Mouse (Mus musculus) adipocyte (in vitro differentiated cells): ENCODE results near the gene Tubb2a.
"Not testable (repeated sequence)": the region's sequence is repeated elsewhere in the genome, so short reads cannot be mapped to it uniquely, and the experiment has no call there.

Experiments
- DNase-seq: peaks from one replicate; pipeline ENCODE4 v3.0.0-alpha.2; 2016; ENCODE audit warnings: low spot score

Gene Tubb2a

DNA sequence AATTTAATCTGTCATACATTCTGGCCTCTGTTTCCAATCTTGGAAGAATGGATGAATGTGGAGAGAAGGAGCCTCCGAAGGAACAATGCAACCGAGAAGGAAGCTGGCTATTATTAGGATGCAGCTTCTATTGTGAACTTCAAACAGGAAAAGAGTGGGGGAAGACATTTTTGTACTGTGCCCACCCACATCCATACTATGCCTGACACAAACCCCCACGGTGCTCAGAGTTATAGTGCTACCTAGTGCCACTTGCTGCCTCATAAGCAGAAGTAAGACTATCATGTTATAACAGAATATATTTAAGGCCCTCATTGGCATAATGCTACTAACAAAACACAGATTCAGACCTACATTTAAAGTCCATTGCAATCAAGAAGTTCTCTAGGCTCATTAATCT lies 11.6 kb upstream of the Tubb2a start:
- DNase-seq: no peak

- DNase-seq: no peak
Measured at GRCm38 (mm10) chr13:34088871-34089288, 11.1 kb upstream of the Tubb2a start.

DNA sequence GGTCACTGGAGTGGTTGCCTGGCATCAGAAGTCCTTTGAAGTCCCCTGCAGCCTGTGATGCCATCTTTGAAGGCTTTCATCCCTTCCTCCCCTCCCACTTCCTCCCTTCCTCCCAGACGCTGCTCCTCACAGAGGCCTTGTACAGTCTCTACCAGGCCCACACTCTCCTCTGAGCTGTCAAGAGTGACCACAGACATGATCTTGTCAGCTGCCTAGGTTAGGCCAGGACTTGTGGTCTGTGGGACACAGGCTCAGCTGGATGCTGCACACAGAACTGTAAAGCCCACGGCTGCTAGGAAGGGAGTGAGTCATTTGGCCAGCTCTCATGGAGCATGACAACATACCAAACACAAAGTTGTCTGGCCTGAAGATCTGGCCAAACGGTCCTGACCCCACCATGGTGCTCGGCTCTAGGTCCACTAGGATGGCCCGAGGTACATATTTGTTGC lies 10.4 kb upstream of the Tubb2a start:
- not testable (repeated sequence) for DNase-seq

DNA sequence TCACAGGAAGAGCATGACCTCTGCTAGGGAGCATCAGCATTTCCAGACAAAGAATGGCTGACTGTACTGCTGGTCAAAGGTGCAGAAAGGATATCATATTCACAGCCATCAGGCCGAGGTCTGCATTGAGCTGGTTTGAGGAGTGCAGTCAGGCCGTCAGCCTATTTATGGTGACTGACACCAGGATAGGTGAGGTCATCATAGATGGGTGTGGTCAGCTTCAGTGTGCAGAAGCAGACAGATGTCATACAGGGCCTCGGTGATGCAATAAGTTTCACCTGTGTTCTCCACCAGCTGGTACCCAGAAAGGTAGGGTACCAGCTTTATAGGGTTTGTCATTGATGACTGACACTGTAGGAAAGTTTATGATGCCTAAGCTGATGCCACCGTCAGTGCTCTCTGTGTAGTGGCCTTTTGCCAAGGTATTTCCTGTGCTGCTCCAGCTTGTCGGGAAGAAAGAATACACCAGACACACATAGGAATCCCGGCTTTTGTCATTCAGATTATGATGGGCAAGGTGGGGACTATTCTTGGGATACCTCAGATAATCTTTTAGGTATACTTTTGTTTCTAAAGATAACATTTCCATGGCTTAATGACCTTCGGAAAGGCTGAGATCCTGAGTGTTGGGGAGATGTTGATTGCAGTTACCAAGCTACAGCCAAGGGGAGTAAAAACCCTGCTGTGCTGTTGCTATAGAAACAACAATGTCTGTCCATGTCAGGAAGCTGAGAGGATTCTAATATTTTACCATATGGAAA lies 9.4 kb upstream of the Tubb2a start:
- no peak for DNase-seq

DNA sequence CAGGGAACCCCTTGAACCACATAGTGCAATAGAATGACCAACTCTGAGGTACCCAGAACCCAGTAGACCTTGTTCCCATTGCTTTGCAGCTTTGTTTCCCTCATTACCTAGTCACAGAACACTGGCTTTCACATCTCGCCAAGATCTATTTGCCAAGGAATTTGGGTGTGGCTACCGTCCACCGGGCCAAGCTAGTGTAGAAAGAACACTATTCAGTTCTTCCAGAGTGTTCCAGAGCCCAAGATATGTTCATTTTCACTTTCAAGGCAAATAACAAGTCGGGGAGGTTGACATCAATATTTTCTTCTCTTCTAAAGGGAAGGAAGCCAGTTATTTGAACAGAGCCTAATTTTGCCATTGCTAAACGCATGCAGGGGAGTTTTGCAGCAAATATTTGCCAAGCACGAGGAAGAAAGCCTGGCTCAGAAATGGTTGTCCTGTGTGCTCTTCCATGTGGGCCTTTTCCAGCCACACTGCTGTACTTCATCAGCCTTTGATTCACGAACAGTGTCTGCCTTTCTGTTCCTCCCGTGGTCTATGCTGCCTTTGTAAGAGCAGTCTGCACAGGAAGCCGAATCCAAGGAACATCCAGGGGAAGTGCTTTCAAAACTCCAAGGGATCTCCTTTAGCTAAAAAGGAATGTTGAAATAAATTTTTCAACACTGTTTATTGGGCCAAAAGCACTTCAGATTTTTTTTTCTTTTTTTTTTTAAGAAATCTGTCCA lies 6.4 kb upstream of the Tubb2a start:
- DNase-seq: peak; percentile 63

- no peak for DNase-seq
Measured at GRCm38 (mm10) chr13:34081926-34082325, 4.1 kb upstream of the Tubb2a start.

GRCm38 (mm10) chr13:34079801-34080200 lies 2.0 kb upstream of the Tubb2a start:
- peak; percentile 40 for DNase-seq

DNA sequence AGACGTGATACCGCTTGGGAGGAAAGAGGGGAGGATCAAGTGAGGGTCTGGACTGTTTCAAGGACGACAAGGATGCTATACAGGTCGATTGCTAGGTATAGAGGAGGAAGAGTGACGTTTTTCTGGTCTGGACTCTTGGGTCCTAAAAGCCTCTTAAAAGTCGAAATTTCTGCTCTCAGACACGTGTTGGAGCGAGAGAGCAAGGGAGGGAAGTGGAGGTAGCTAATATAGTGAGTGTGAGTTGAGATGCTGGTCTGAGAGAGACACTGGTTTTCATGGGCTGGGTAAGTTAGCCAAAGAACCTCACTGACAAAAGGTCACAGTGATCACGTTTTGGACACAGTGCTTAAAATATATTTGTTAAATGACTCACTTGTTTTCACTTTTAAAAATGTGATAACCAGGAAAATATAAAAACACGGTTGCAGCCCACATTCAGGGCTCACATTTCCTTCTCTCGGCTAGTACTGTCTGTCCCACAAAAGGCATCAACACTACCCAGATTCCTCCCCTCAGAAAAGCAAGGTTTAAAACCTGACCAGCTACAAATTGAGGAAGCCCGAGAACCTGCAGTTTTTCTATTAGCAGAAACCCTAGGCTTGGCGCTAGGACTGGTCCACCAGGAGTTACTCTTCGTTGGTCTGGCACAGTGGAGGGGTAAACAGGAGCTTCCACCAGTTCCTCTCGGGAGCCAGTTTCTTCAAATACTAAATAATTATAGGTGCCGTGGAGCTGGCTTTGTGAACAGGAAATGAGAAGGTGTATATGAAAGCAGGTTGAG lies 883 bp upstream of the Tubb2a start:
- DNase-seq: no peak

DNA sequence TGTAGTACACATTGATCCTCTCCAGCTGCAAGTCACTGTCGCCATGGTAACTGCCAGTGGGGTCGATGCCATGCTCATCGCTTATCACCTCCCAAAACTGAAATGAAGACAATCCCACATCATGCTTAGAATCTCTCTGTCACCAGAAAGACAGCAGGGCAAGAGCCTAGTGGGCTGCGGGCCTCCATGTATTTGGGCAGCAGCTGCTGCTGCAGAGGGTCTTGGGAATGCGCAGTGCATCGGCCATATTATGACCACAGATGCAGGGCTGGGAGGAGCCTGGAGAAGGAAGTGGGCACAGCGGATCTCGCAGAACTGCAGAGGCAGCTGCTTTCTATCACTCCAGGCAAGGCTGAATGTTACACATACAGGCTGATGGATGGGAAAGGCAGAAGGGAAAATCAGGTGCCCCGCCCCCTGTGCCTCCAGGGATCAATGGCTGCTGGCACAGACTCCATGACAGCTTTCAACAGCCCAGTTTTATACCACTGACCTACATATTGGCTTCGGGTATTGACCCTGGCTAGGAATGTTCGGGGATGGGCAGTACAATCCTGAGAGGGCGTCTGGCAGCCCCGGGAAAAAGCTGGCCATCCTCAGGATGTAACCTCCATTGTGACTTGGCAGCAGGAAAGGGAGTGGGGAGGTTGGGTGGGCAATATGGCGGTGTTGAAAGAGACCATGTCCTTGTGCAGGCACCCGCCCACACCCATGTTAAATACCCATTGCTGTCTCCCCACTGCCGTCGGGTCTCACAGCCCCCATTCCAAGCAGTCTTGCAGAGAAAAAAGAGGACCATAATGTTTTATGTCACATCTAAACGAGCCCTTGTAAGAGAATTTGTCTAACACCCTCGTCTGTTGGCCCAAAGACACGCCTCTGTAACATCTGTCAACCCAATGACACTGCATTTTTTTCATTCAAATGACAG lies 981 bp downstream of the Tubb2a start:
- DNase-seq: peak; percentile 22

GRCm38 (mm10) chr13:34075893-34076292 lies 1.9 kb downstream of the Tubb2a start:
- DNase-seq: not testable (repeated sequence)

DNA sequence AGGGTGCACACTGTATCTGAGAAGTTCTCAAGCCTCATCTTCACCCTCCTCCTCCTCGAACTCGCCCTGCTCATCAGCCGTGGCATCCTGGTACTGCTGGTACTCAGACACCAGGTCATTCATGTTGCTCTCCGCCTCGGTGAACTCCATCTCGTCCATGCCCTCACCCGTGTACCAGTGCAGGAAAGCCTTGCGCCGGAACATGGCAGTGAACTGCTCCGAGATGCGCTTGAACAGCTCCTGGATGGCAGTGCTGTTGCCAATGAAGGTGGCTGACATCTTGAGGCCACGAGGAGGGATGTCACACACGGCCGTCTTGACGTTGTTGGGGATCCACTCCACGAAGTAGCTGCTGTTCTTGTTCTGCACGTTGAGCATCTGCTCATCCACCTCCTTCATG lies 3.4 kb downstream of the Tubb2a start:
- not testable (repeated sequence) for DNase-seq

DNA sequence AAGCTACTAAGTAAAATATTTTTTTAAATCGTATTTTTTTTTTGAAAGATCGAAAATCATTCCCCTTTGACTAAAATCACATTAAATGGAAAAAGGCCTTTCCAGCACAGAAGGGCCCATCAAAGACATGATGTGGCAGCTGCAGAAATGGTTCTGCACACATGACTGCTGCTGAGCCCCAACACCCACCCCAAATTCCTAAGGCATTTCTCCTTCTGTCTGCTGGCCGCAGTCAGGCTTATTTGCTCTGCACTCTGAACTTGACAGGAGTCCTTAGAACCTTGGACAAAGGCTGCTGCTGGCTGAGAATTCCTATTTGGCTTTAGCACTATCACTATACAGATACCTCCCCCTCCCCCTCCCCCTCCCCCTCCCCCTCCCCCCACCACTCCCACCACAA lies 5.0 kb downstream of the Tubb2a start:
- DNase-seq: no peak

DNA sequence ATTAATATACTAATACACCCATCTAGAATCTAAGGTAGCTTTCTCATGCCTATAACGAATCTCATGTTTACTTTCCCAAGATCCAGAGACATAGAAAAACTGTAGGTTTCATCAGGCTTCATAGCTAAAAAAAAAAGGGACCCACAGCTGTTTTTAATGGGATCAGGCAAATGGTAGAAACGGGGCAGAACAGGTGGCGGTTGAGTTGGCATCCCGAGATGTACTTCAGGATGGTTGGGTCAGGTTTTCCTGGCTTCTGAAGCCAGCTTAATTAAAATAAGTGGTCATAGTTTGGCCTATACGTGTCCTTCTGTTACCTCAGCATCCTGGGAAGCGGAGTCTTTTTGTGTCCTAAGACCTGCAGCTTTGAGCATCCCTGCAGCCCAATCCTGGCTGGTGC lies 6.0 kb downstream of the Tubb2a start:
- no peak for DNase-seq

DNA sequence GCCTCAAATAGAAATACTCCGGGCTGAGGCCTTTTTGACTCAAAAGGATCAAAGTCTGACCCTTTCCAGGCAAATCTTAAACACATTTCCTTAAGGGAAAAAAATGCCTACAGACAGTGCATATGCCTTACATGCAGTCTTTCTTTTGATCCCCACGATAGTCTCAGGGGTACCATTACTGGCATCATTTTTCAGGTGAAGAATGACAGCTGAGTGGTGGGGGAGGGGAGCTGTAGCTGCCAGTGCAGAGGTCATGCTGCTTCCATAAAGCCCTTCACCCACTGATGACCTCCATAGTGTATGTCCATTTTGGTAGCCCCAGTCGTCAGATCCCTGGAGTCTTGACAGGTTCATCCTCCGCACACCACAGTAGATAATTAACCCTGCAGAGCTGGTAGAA lies 7.5 kb downstream of the Tubb2a start:
- no peak for DNase-seq

DNA sequence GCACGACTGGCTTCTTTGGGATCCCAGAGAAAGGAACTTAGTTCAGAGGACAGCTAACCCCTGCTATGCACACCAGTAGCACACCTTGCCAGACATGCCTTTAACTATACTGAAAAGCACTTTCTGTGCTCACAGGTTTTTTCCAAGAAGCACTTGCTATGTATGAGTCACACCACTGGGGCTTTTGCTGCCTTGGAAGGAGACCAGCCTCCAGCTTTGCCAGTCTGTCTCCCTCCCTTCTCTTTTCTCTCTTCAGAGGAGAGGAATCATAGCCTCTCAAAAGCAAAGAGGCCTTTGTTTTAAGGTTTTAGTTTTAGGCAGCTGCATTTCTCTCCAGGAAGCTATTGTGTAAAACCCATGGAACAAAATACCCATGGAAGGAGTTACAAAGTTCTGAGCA lies 11.5 kb downstream of the Tubb2a start:
- DNase-seq: peak; percentile 36

- DNase-seq: no peak
Measured at GRCm38 (mm10) chr13:34062466-34062865, 15.3 kb downstream of the Tubb2a start.

DNA sequence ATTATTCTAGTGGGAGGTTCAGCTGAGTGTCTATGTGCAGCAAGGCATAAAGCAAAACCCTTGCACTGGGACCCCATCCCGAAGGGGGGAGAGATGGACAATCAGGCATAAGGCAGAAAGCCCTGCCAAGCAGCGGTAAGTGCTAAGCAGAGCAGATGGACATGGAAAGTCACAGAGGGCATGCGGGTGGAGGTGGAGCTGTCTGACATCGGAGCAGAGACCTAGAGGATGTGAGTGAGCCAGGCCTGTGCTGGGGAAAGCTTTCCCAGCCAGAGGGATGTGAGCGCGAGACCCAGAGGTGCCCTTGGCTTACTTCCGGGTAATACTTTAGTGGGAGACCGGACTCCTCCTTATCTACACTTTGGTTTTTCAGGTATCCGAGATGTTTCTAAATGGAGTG lies 17.7 kb downstream of the Tubb2a start:
- no peak for DNase-seq

- DNase-seq: no peak
Measured at GRCm38 (mm10) chr13:34057252-34057651, 20.6 kb downstream of the Tubb2a start.

- DNase-seq: no peak
Measured at GRCm38 (mm10) chr13:34054983-34055382, 22.8 kb downstream of the Tubb2a start.

DNA sequence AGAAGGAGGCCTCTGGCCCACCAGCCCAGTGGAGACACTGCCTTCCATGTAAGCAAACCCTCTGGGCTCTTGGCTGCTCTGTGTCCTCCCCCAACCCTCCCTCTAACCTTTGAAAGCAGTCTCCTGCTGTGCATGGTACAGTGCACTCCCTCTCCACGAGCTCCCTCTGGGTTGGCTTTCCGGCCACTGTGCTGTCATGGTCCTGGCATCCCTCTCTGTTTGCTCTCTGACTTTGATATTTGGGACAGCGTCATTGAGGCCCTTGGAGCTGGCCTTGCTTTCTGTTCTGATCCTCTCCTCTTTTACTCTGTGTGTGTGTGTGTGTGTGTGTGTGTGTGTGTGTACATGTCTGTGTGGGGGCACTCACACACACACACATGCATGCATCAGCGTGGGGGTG lies 23.4 kb downstream of the Tubb2a start:
- DNase-seq: no peak

DNA sequence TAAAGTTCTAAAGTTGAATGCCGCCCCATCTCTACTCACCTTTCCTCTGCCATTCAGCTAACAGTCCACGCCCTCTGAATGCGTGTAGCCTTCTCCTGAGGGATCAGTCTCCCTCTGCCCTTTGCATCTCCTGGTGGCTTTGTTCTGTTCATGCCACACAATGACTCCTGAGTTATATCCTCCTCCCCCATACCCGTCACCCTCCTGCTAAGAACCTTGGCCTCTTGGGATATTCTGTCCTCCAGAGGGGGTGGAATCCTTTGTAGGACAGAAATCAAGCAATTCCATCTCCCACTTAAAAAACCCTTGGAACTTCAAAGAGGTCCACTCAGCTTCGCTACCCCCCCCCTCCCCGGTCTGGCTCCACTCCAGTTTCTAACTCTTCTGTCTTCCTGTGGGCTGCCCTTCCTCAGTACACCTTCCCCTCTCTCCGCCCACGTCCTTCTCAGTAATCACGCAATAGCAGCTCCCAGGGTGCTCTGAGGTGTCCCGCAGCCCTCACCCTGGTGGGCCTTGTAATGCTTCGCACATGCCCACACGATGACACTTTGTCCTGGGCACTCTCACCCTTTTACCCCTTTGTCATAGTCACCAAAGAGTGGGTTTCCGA lies 24.0 kb downstream of the Tubb2a start:
- no peak for DNase-seq
